Mouse (Mus musculus): ENCODE measurements around the gene Oca2. TPM values are rescaled to one million over a fixed set of nuclear protein-coding genes. Genes with fewer than 3 reads are reported as not detected.

Gene Oca2
- total RNA-seq, 1 experiment, result not detected

DNA sequence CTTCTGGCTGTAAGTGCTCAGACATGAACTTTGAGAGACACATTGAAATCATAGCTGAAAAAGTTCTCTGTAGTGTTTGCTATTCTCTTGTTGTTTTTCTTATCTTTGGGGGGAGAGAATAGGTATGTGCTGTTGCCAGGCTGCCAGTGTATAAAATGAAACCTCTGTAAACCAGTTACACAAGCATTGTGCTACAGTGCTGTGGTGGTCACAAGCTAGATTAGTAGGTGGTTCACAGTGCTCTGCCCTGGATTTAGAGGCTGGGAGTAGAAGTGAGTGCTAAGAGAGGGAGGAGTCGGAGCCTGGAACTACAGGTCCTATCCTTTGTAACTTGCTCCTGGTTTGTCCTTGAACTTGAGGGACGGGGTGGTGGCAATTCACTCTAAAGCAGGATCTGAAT is 148.7 kb downstream of the Oca2 start:
- Histone ChIP-seq H3K9ac (ENCODE audit: insufficient read depth, low read depth, low read length, poor library complexity, severe bottlenecking) (no peak overlapping the region), H3K4me1 (ENCODE audit: control insufficient read depth in 2 of 2, insufficient read depth in 2 of 2, low read length in 2 of 2, poor library complexity in 1 of 2) (no peaks in the 10 kb centered on the region), H3K9me3 (ENCODE audit: control insufficient read depth, insufficient read depth, low read depth, low read length) (no peaks in the 10 kb centered on the region), H3K4me3 (ENCODE audit: insufficient read depth in 1 of 2, low read depth in 1 of 2, low read length in 2 of 2, poor library complexity in 1 of 2, severe bottlenecking in 1 of 2) (no peak overlapping the region), H3K27ac (ENCODE audit: insufficient read depth, low read depth, low read length, poor library complexity, severe bottlenecking) (no peak overlapping the region), H3K36me3 (ENCODE audit: control insufficient read depth, insufficient read depth, low read length, poor library complexity, severe bottlenecking) (no peaks in the 10 kb centered on the region)
- TF ChIP-seq HCFC1 (IDR thresholded peaks at IDR 0.05; ENCODE audit: borderline replicate concordance, insufficient read depth, low read length) (no peak), MAFK (IDR thresholded peaks at IDR 0.05; ENCODE audit: insufficient read depth, low read depth, low read length) (no peak), ZNF384 (IDR thresholded peaks at IDR 0.05; ENCODE audit: low read depth, low read length) (no peak), CHD2 (IDR thresholded peaks at IDR 0.05; ENCODE audit: low read depth, low read length) (no peak), ZC3H11A (IDR thresholded peaks at IDR 0.05; ENCODE audit: borderline replicate concordance, low read depth, low read length) (no peak)
- no peak for DNase-seq (ENCODE audit: low read depth, low spot score)
- in situ Hi-C loops (cut with MboI; ENCODE audit: low sequenced_read_pairs in 2 of 2, unreplicated experiment in 2 of 2), result no loop called here

DNA sequence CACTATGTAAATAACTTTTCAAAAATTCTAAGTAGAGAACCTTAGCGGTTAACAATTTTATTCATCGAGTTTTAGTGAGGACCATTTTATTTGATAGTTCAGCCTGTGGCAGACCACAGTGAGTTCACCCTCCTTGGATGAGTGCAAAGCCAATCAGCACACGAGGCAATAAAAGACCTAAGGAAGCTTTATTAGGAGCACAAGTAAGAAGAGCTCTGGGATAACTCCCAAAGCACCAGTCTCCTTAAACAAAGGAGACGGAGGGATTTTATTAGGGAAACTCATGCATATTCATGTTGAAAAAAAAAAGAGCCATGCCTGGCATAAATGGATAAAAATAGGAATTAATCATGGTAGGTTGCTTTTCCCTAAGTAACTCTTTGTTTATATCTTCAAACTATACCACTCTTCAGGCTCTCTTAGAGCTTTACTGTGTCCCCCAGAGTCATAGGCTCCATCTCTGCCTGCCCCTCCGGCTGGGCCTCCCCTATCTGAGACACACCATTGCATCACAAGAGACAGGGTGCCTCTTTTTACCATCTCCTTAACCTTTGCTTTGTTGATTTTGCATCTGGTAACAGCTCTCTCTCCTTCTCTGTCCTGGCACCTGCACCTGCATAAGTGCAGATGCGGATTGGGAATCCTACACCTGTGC is 178.7 kb downstream of the Oca2 start:
- Histone ChIP-seq H3K4me3 (ENCODE audit: insufficient read depth in 1 of 2, low read depth in 1 of 2, low read length in 2 of 2, poor library complexity in 1 of 2, severe bottlenecking in 1 of 2) (no peak overlapping the region), H3K9me3 (ENCODE audit: control insufficient read depth, insufficient read depth, low read depth, low read length) (no peaks in the 10 kb centered on the region), H3K27ac (ENCODE audit: insufficient read depth, low read depth, low read length, poor library complexity, severe bottlenecking) (0 out of 2 replicates have a peak overlapping the region, but pooled peaks have one; percentile 50), H3K4me1 (ENCODE audit: control insufficient read depth in 2 of 2, insufficient read depth in 2 of 2, low read length in 2 of 2, poor library complexity in 1 of 2) (peaks cover 0 to 5% of the 10 kb centered on the region in 2 experiments; a peak in 1 of 4 replicates), H3K36me3 (ENCODE audit: control insufficient read depth, insufficient read depth, low read length, poor library complexity, severe bottlenecking) (no peaks in the 10 kb centered on the region), H3K9ac (ENCODE audit: insufficient read depth, low read depth, low read length, poor library complexity, severe bottlenecking) (no peak overlapping the region)
- DNase-seq (ENCODE audit: low read depth, low spot score), result no peak
- no peak for TF ChIP-seq ZC3H11A (IDR thresholded peaks at IDR 0.05; ENCODE audit: borderline replicate concordance, low read depth, low read length)
- TF ChIP-seq MAFK (IDR thresholded peaks at IDR 0.05; ENCODE audit: insufficient read depth, low read depth, low read length), result no peak
- no peak for TF ChIP-seq HCFC1 (IDR thresholded peaks at IDR 0.05; ENCODE audit: borderline replicate concordance, insufficient read depth, low read length)
- TF ChIP-seq ZNF384 (IDR thresholded peaks at IDR 0.05; ENCODE audit: low read depth, low read length), result no peak
- no peak for TF ChIP-seq CHD2 (IDR thresholded peaks at IDR 0.05; ENCODE audit: low read depth, low read length)
- in situ Hi-C loops (cut with MboI; ENCODE audit: low sequenced_read_pairs in 2 of 2, unreplicated experiment in 2 of 2), result no loop called here

DNA sequence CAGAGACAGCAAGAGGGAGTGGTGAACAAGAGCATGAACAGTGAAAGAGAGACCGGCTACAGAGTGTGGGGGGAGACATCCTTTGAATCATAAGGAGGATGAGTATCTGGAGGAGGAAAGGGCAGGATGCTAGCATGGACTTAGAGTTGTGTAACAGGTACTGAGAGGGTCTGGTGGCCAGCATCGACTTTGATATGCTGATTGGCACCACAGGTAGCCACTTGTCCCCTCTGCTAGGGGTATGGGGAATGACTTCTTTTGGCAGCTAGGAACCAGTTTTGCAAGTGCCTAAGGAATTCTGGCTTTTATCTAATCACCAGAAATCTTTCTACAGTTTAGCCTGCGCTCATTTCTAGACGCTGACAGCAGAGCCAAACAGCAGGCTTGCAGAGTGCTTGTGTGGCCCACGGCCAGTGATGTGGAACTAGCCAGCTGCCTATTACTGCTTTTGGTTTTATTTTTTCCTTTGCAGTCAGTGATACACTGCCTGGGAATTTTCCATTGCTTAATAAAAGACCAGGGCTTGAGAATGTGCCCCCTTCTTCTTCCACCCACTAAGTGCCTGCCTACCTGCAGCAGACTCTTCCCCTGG is 179.8 kb downstream of the Oca2 start:
- Histone ChIP-seq H3K4me1 (ENCODE audit: control insufficient read depth in 2 of 2, insufficient read depth in 2 of 2, low read length in 2 of 2, poor library complexity in 1 of 2) (peaks cover 0 to 5% of the 10 kb centered on the region in 2 experiments; a peak in 1 of 4 replicates), H3K9me3 (ENCODE audit: control insufficient read depth, insufficient read depth, low read depth, low read length) (no peaks in the 10 kb centered on the region), H3K27ac (ENCODE audit: insufficient read depth, low read depth, low read length, poor library complexity, severe bottlenecking) (no peak overlapping the region), H3K9ac (ENCODE audit: insufficient read depth, low read depth, low read length, poor library complexity, severe bottlenecking) (no peak overlapping the region), H3K36me3 (ENCODE audit: control insufficient read depth, insufficient read depth, low read length, poor library complexity, severe bottlenecking) (no peaks in the 10 kb centered on the region), H3K4me3 (ENCODE audit: insufficient read depth in 1 of 2, low read depth in 1 of 2, low read length in 2 of 2, poor library complexity in 1 of 2, severe bottlenecking in 1 of 2) (no peak overlapping the region)
- TF ChIP-seq MAFK (IDR thresholded peaks at IDR 0.05; ENCODE audit: insufficient read depth, low read depth, low read length) (no peak), HCFC1 (IDR thresholded peaks at IDR 0.05; ENCODE audit: borderline replicate concordance, insufficient read depth, low read length) (no peak), CHD2 (IDR thresholded peaks at IDR 0.05; ENCODE audit: low read depth, low read length) (no peak), ZNF384 (IDR thresholded peaks at IDR 0.05; ENCODE audit: low read depth, low read length) (no peak), ZC3H11A (IDR thresholded peaks at IDR 0.05; ENCODE audit: borderline replicate concordance, low read depth, low read length) (no peak)
- in situ Hi-C loops (cut with MboI; ENCODE audit: low sequenced_read_pairs in 2 of 2, unreplicated experiment in 2 of 2), result no loop called here
- no peak for DNase-seq (ENCODE audit: low read depth, low spot score)

- no peak overlapping the region for H3K27ac ChIP-seq (ENCODE audit: insufficient read depth, low read depth, low read length, poor library complexity, severe bottlenecking)
- H3K36me3 ChIP-seq (ENCODE audit: control insufficient read depth, insufficient read depth, low read length, poor library complexity, severe bottlenecking), result no peaks in the 10 kb centered on the region
- no peaks in the 10 kb centered on the region for H3K9me3 ChIP-seq (ENCODE audit: control insufficient read depth, insufficient read depth, low read depth, low read length)
- DNase-seq (ENCODE audit: low read depth, low spot score), result no peak
- no peak overlapping the region for H3K4me3 ChIP-seq (ENCODE audit: insufficient read depth in 1 of 2, low read depth in 1 of 2, low read length in 2 of 2, poor library complexity in 1 of 2, severe bottlenecking in 1 of 2)
- TF ChIP-seq ZNF384 (IDR thresholded peaks at IDR 0.05; ENCODE audit: low read depth, low read length), result no peak
- TF ChIP-seq CHD2 (IDR thresholded peaks at IDR 0.05; ENCODE audit: low read depth, low read length), result no peak
- no peak for TF ChIP-seq MAFK (IDR thresholded peaks at IDR 0.05; ENCODE audit: insufficient read depth, low read depth, low read length)
- no peak for TF ChIP-seq ZC3H11A (IDR thresholded peaks at IDR 0.05; ENCODE audit: borderline replicate concordance, low read depth, low read length)
- no peak for TF ChIP-seq HCFC1 (IDR thresholded peaks at IDR 0.05; ENCODE audit: borderline replicate concordance, insufficient read depth, low read length)
- H3K9ac ChIP-seq (ENCODE audit: insufficient read depth, low read depth, low read length, poor library complexity, severe bottlenecking), result no peak overlapping the region
- in situ Hi-C loops (cut with MboI; ENCODE audit: low sequenced_read_pairs in 2 of 2, unreplicated experiment in 2 of 2), result no loop called here
- H3K4me1 ChIP-seq (ENCODE audit: control insufficient read depth in 2 of 2, insufficient read depth in 2 of 2, low read length in 2 of 2, poor library complexity in 1 of 2), result peaks cover 0 to 5% of the 10 kb centered on the region in 2 experiments; a peak in 1 of 4 replicates
Measured at GRCm38 (mm10) chr7:56421946-56422345, 182.4 kb downstream of the Oca2 start.

Measured in ES-E14 (cell line).